9 mouse cellular contexts compared by ENCODE assay signal in genomic region chr10:76791475-76791874, GRCm38 (mm10).
DNase-seq lines count a peak whose midpoint lies in the region; ATAC-seq and TF ChIP-seq lines count a peak whose summit lies in the region.
"Had no signal": no experiment of that assay in that cellular context is flagged by ENCODE, and none has a peak within 500 bp of the region (broad histone marks: within the 10 kb centered on the region; RNA-seq: fewer than 3 reads in every experiment).

No protein-coding gene starts in this region.

- no peak for TF ChIP-seq POLR2A in limb, embryonic 14.5 days (IDR thresholded peaks at IDR 0.05; ENCODE audit: borderline replicate concordance, extremely low read depth, insufficient read depth, insufficient read length)

- ATAC-seq in frontal cortex, adult (ENCODE audit: low TSS enrichment) = peak; percentile 84
- ATAC-seq in midbrain, embryonic 14.5 days (ENCODE audit: low FRiP score, low TSS enrichment) = no peak
- no peak for ATAC-seq in midbrain, embryonic 15.5 days (replicated peaks)
- no peak for ATAC-seq in embryonic facial prominence, embryonic 11.5 days (replicated peaks; ENCODE audit: insufficient number of reproducible peaks, low FRiP score, low TSS enrichment, low read depth)
- no peak for ATAC-seq in limb, embryonic 14.5 days (ENCODE audit: low FRiP score, low read depth)

- H3K4me1 ChIP-seq in midbrain, embryonic 14.5 days (ENCODE audit: control insufficient read depth, insufficient read depth, low read length) = no peaks in the 10 kb centered on the region
- H3K4me1 ChIP-seq in midbrain, embryonic 15.5 days = no peaks in the 10 kb centered on the region
- H3K4me1 ChIP-seq in embryonic facial prominence, embryonic 11.5 days (ENCODE audit: control insufficient read depth, insufficient read depth, low read length) = no peaks in the 10 kb centered on the region
- 0 out of 2 replicates have a peak, but pooled peaks cover 4% of the 10 kb centered on the region for H3K4me1 ChIP-seq in limb, embryonic 14.5 days (ENCODE audit: control insufficient read depth, insufficient read depth, low read length)
- H3K4me1 ChIP-seq: neural tube, embryonic 12.5 days had no signal

- H3K9ac ChIP-seq in midbrain, embryonic 14.5 days (replicated peaks; ENCODE audit: low read length) = no peak overlapping the region
- no peak overlapping the region for H3K9ac ChIP-seq in midbrain, embryonic 15.5 days
- H3K9ac ChIP-seq in embryonic facial prominence, embryonic 11.5 days (replicated peaks; ENCODE audit: low read length) = no peak overlapping the region
- H3K9ac ChIP-seq in limb, embryonic 14.5 days (ENCODE audit: low read depth, low read length, severe bottlenecking) = no peak overlapping the region
- H3K9ac ChIP-seq: neural tube, embryonic 12.5 days had no signal

- H3K27ac ChIP-seq in midbrain, embryonic 14.5 days (replicated peaks; ENCODE audit: low read depth, low read length) = no peak overlapping the region
- H3K27ac ChIP-seq in midbrain, embryonic 15.5 days = no peak overlapping the region
- no peak overlapping the region for H3K27ac ChIP-seq in embryonic facial prominence, embryonic 11.5 days (replicated peaks; ENCODE audit: low read depth, low read length)
- no peak overlapping the region for H3K27ac ChIP-seq in limb, embryonic 14.5 days (replicated peaks; ENCODE audit: low read depth, low read length)
- H3K27ac ChIP-seq: neural tube, embryonic 12.5 days had no signal

- H3K4me2 ChIP-seq in midbrain, embryonic 14.5 days (ENCODE audit: low read length) = no peak overlapping the region
- H3K4me2 ChIP-seq in midbrain, embryonic 15.5 days = no peak overlapping the region
- H3K4me2 ChIP-seq in embryonic facial prominence, embryonic 11.5 days (ENCODE audit: low read depth, low read length) = no peak overlapping the region
- no peak overlapping the region for H3K4me2 ChIP-seq in limb, embryonic 14.5 days (replicated peaks; ENCODE audit: low read depth, low read length, severe bottlenecking)
- H3K4me2 ChIP-seq: neural tube, embryonic 12.5 days had no signal

- H3K4me3 ChIP-seq in midbrain, embryonic 14.5 days (replicated peaks; ENCODE audit: low read depth, low read length) = no peak overlapping the region
- no peak overlapping the region for H3K4me3 ChIP-seq in midbrain, embryonic 15.5 days
- no peak overlapping the region for H3K4me3 ChIP-seq in embryonic facial prominence, embryonic 11.5 days (ENCODE audit: low read depth, low read length)
- no peak overlapping the region for H3K4me3 ChIP-seq in limb, embryonic 14.5 days (replicated peaks; ENCODE audit: low read length)
- H3K4me3 ChIP-seq: neural tube, embryonic 12.5 days had no signal

- DNase-seq in frontal cortex, postnatal 14 days (ENCODE audit: low spot score in 2 of 2) = no peak
- DNase-seq in midbrain, embryonic 14.5 days = peak; percentile 74
- DNase-seq in adrenal gland, postnatal 36 days = peak; percentile 42 to 47
- peak; percentile 76 for DNase-seq in embryonic facial prominence, embryonic 11.5 days (ENCODE audit: low spot score)
- peak; percentile 43 for DNase-seq in limb, embryonic 14.5 days (ENCODE audit: low spot score)
- peak; percentile 61 for DNase-seq in thymus, postnatal 14 days

- no peaks in the 10 kb centered on the region for H3K27me3 ChIP-seq in midbrain, embryonic 14.5 days (ENCODE audit: control insufficient read depth, insufficient read depth, low read length)
- no peaks in the 10 kb centered on the region for H3K27me3 ChIP-seq in midbrain, embryonic 15.5 days (replicated peaks)
- H3K27me3 ChIP-seq in embryonic facial prominence, embryonic 11.5 days (ENCODE audit: control insufficient read depth, insufficient read depth, low read length) = no peaks in the 10 kb centered on the region
- no peaks in the 10 kb centered on the region for H3K27me3 ChIP-seq in limb, embryonic 14.5 days (ENCODE audit: control insufficient read depth, insufficient read depth, low read length)
- H3K27me3 ChIP-seq: neural tube, embryonic 12.5 days had no signal

- no peaks in the 10 kb centered on the region for H3K9me3 ChIP-seq in midbrain, embryonic 14.5 days (ENCODE audit: control insufficient read depth, low read length)
- no peaks in the 10 kb centered on the region for H3K9me3 ChIP-seq in midbrain, embryonic 15.5 days
- H3K9me3 ChIP-seq in embryonic facial prominence, embryonic 11.5 days (replicated peaks; ENCODE audit: control insufficient read depth, low read length) = no peaks in the 10 kb centered on the region
- no peaks in the 10 kb centered on the region for H3K9me3 ChIP-seq in limb, embryonic 14.5 days (ENCODE audit: control insufficient read depth, low read length)
- H3K9me3 ChIP-seq: neural tube, embryonic 12.5 days had no signal

- H3K36me3 ChIP-seq in midbrain, embryonic 14.5 days (ENCODE audit: control insufficient read depth, insufficient read depth, low read length) = peaks cover 7% of the 10 kb centered on the region; the same call in 1 of the 2 replicates
- no peaks in the 10 kb centered on the region for H3K36me3 ChIP-seq in midbrain, embryonic 15.5 days (replicated peaks)
- no peaks in the 10 kb centered on the region for H3K36me3 ChIP-seq in embryonic facial prominence, embryonic 11.5 days (replicated peaks; ENCODE audit: control insufficient read depth, insufficient read depth, low read depth, low read length)
- no peaks in the 10 kb centered on the region; the same call in 1 of the 2 replicates for H3K36me3 ChIP-seq in limb, embryonic 14.5 days (ENCODE audit: control insufficient read depth, insufficient read depth, low read length)

- WGBS in midbrain, embryonic 14.5 days = 84% methylated on average over 1 of the region's 1 CpGs
- 71% methylated on average over 1 of the region's 1 CpGs for WGBS in midbrain, embryonic 15.5 days
- 81% methylated on average over 1 of the region's 1 CpGs for WGBS in embryonic facial prominence, embryonic 11.5 days
- WGBS in limb, embryonic 14.5 days = 83% methylated on average over 1 of the region's 1 CpGs

Comparison
In these comparisons a context has a peak if more than half of its experiments do, and no peak if none do; other contexts are left out.
1. DNase-seq: peak in midbrain, embryonic 14.5 days (single experiment), adrenal gland, postnatal 36 days (2 of 2), embryonic facial prominence, embryonic 11.5 days (single experiment), limb, embryonic 14.5 days (single experiment) and thymus, postnatal 14 days (single experiment); none in frontal cortex, postnatal 14 days (0 of 2).